Mouse (Mus musculus): Measurements from ENCODE around the gene Gm2431. TPM values are rescaled to one million over a fixed set of nuclear protein-coding genes. Genes with fewer than 3 reads are reported as not detected.
"Not testable (repeated sequence)": the region's sequence is repeated elsewhere in the genome, so short reads cannot be mapped to it uniquely, and the experiment has no call there.

Gm2431 gene
- total RNA-seq, 2 experiments from 2014 or later: not detected

DNA sequence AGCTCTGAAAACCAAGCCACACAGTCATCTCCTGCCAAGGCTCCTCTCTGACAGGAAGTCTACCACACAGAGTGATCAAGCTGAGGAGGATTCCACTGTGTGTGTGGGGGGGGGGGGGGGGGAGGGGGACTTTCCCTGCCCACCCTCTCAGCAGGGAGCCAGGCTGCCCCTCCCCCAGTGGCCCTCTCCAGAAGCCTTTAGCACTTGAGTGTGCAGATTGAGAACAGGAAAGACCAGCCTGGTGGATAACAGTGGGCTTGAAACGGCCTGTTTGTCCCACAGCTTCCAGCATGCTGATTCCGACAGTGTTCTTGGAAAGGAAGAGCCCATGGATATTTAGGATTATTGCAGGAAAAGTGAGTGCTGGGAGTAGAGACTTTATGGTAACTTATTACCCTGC lies 33.6 kb downstream of the Gm2431 start:
- intact Hi-C loops (cut with DNase I): no loop called here
- no peak for DNase-seq

DNA sequence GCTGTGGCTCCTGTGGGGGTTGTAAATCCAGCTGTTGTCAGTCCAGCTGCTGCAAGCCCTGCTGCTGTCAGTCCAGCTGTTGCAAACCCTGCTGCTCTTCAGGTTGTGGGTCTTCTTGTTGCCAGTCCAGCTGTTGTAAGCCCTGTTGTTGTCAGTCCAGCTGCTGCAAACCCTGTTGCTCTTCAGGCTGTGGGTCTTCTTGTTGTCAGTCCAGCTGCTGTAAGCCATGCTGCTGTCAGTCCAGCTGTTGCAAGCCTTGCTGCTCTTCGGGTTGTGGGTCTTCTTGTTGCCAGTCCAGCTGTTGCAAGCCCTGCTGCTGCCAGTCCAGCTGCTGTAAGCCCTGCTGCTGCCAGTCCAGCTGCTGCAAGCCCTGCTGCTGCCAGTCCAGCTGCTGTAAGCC lies 46.0 kb downstream of the Gm2431 start:
- DNase-seq; intact Hi-C loops (cut with DNase I): not testable (repeated sequence)

DNA sequence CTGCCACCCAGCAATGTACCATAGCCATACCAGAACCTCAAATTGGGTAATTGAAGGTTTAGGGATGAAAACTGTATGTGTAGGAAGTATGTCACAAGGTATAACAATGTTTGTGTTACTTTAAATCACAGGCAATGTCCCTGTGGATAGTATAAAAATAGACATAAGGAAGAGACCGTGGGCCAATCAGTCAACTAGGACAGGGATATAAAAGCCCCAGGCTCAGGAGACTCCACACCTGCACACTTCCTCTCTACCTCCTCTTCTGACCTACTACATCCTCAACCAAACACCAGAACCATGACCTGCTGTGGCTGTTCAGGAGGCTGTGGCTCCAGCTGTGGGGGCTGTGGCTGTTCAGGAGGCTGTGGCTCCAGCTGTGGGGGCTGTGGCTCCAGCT lies 46.6 kb downstream of the Gm2431 start, which contains the start of gene Gm7579:
Gm7579 (plus strand) TSS at position 301 of the 400 bp plus-strand sequence.
- intact Hi-C loops (cut with DNase I): no loop called here
- no peak for DNase-seq

Other genes with a start within 250 kb of the Gm2431 start
- 10 to 100 TPM; 39.9 to 43.0 TPM for gene Mob2, start 197.3 kb downstream of the Gm2431 start, total RNA-seq (2021)
- 10 to 100 TPM; 29.2 to 35.4 TPM for gene Dusp8, start 162.5 kb downstream of the Gm2431 start, total RNA-seq (2021)
- not detected for gene Gm45618, start 137.6 kb downstream of the Gm2431 start, total RNA-seq (2021)
- gene Gm39115, start 122.3 kb downstream of the Gm2431 start, total RNA-seq (2021): not detected
- not detected for gene Gm45337, start 113.7 kb downstream of the Gm2431 start, total RNA-seq (2021)
- gene Gm29735, start 101.2 kb downstream of the Gm2431 start, total RNA-seq (2021): not detected
- gene Gm4553, start 92.6 kb downstream of the Gm2431 start, total RNA-seq (2021): not detected
- not detected for gene Krtap5-2, start 82.3 kb downstream of the Gm2431 start, total RNA-seq (2021)
- not detected for gene Gm10153, start 68.0 kb downstream of the Gm2431 start, total RNA-seq (2021)
- not detected for gene Krtap5-3, start 57.0 kb downstream of the Gm2431 start, total RNA-seq (2021)
- not detected for gene Gm7579, start 46.5 kb downstream of the Gm2431 start, total RNA-seq (2021)
- gene Krtap5-5, start 28.4 kb downstream of the Gm2431 start, total RNA-seq (2021): not detected
- gene Gm40460, start 17.3 kb downstream of the Gm2431 start, total RNA-seq (2021): not detected
- not detected for gene Gm4559, start 16.0 kb upstream of the Gm2431 start, total RNA-seq (2021)
- gene Krtap5-1, start 38.8 kb upstream of the Gm2431 start, total RNA-seq (2021): not detected
- gene Krtap5-4, start 45.2 kb upstream of the Gm2431 start, total RNA-seq (2021): not detected
- gene Ifitm10, start 115.4 kb upstream of the Gm2431 start, total RNA-seq (2021): 1 to 10 TPM; 1.7 to 2.1 TPM
- gene Gm49369, start 124.3 kb upstream of the Gm2431 start, total RNA-seq (2021): 1 to 10 TPM; 2.4 to 6.7 TPM
- 100 to 1,000 TPM; 572 to 613 TPM for gene Ctsd, start 129.7 kb upstream of the Gm2431 start, total RNA-seq (2021)
- not detected for gene Syt8, start 176.5 kb upstream of the Gm2431 start, total RNA-seq (2021)
- gene Tnni2, start 183.5 kb upstream of the Gm2431 start, total RNA-seq (2021): 1 to 10 TPM; 5.7 to 7.8 TPM
- gene Lsp1, start 202.5 kb upstream of the Gm2431 start, total RNA-seq (2021): 10 to 100 TPM; 63.5 to 77.2 TPM
- 1 to 10 TPM; 1.2 to 1.4 TPM for gene Tnnt3, start 240.5 kb upstream of the Gm2431 start, total RNA-seq (2021)